Mouse (Mus musculus) retina, postnatal 1 day (tissue): ENCODE measurements at regions not wholly inside any gene's neighbourhood (a gene's known extent, or its start where the extent isn't known, plus 50 kb on each side); places are given as distances from the start of the nearest gene placed in this dataset.

Experiments used
- DNase-seq: peaks from one replicate; pipeline ENCODE4 v3.0.0-alpha.2; 2012

- no peak for DNase-seq
These were observed 1046.7 kb upstream of the Apob start for GRCm38 (mm10) chr12:6930726-6931125.

GRCm38 (mm10) chr12:6956638-6957037 is 1020.8 kb upstream of the Apob start:
- DNase-seq = peak; percentile 72

GRCm38 (mm10) chr12:6984664-6985063 is 992.8 kb upstream of the Apob start:
- no peak for DNase-seq

- no peak for DNase-seq
These were observed 949.0 kb upstream of the Apob start for GRCm38 (mm10) chr12:7028447-7028846.

- no peak for DNase-seq
These were observed 947.9 kb upstream of the Apob start for GRCm38 (mm10) chr12:7029396-7030065.

- DNase-seq = no peak
These were observed 926.7 kb upstream of the Apob start for GRCm38 (mm10) chr12:7050791-7051190.

GRCm38 (mm10) chr12:7054575-7054974 is 922.9 kb upstream of the Apob start:
- DNase-seq = no peak

GRCm38 (mm10) chr12:7094582-7094981 is 882.9 kb upstream of the Apob start:
- DNase-seq = no peak

- no peak for DNase-seq
These were observed 882.0 kb upstream of the Apob start for GRCm38 (mm10) chr12:7095440-7095839.

GRCm38 (mm10) chr12:7096221-7096620 is 881.2 kb upstream of the Apob start:
- DNase-seq = no peak

GRCm38 (mm10) chr12:7139044-7139443 is 838.4 kb upstream of the Apob start:
- DNase-seq = no peak
